Mouse (Mus musculus): Measurements from ENCODE around the gene Dstyk. TPM values are rescaled to one million over a fixed set of nuclear protein-coding genes. Genes with fewer than 3 reads are reported as not detected.
A peak's percentile ranks its signal among the peaks of the same experiment; 100 is the strongest.

Dstyk gene
- polyA plus RNA-seq, 1 experiment = 6.9 TPM

- Histone ChIP-seq H3K4me2 (ENCODE audit: low read depth) (no peak overlapping the region), H3K36me3 (ENCODE audit: control insufficient read depth, insufficient read depth) (peaks cover 50% of the 10 kb centered on the region), H3K27me3 (ENCODE audit: control insufficient read depth, insufficient read depth, insufficient read length) (no peaks in the 10 kb centered on the region), H3K4me3 (no peak overlapping the region), H3ac (ENCODE audit: control insufficient read depth, insufficient read length) (no peak overlapping the region), H3K79me2 (ENCODE audit: control insufficient read depth, insufficient read depth) (no peaks in the 10 kb centered on the region)
- TF ChIP-seq TCF12 (IDR thresholded peaks at IDR 0.05; ENCODE audit: insufficient read depth, poor library complexity, severe bottlenecking) = no peak
- TF ChIP-seq POLR2AphosphoS2 (IDR thresholded peaks at IDR 0.05; ENCODE audit: insufficient read length, low read depth) = no peak
- no peak for TF ChIP-seq TCF3 (IDR thresholded peaks at IDR 0.05; ENCODE audit: insufficient read length, low read depth)
- TF ChIP-seq MYOD1 (IDR thresholded peaks at IDR 0.05; ENCODE audit: control insufficient read depth in 1 of 3, insufficient read length in 2 of 3, low read depth in 2 of 3) = no peak
- no peak for TF ChIP-seq MYOG (IDR thresholded peaks at IDR 0.05; ENCODE audit: control insufficient read depth in 1 of 3, insufficient read depth in 1 of 3, insufficient read length in 2 of 3, low read depth in 2 of 3)
- no peak for TF ChIP-seq REST (IDR thresholded peaks at IDR 0.05; ENCODE audit: insufficient read depth, insufficient read length)
- TF ChIP-seq SRF (IDR thresholded peaks at IDR 0.05; ENCODE audit: control insufficient read depth, insufficient read length, low read depth) = no peak
- no peak for TF ChIP-seq POLR2A (IDR thresholded peaks at IDR 0.05; ENCODE audit: insufficient read length, low read depth)
- TF ChIP-seq E2F4 (IDR thresholded peaks at IDR 0.05; ENCODE audit: insufficient read depth) = no peak
- no peak for TF ChIP-seq CEBPB (IDR thresholded peaks at IDR 0.05; ENCODE audit: insufficient read depth, poor library complexity, severe bottlenecking)
- TF ChIP-seq MAX (IDR thresholded peaks at IDR 0.05; ENCODE audit: low read depth) = no peak
- no peak for TF ChIP-seq USF1 (IDR thresholded peaks at IDR 0.05; ENCODE audit: low read depth)
Observed at GRCm38 (mm10) chr1:132506656-132507055, 89.3 kb downstream of the Dstyk start.

DNA sequence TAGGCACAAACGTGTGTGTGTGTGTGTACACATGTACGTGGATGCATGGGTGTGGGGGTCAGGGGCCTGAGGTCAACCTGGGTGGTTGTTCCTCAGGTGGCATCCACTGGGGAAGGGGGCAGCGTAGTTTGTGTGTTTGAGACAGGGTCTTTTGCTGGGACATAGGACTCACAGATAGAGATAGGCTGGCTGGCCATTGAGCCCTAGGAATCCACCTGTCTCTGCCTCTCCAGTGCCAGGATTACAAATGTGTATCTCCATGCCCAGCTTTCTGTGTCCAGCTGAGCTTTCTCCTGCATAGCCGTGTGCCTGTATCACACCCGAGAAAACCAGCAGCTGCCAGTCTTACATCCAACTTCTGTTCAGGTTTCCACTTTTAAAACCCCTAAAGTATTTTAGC lies 92.4 kb downstream of the Dstyk start:
- Histone ChIP-seq H3K4me2 (ENCODE audit: low read depth) (no peak overlapping the region), H3K79me2 (ENCODE audit: control insufficient read depth, insufficient read depth) (no peaks in the 10 kb centered on the region), H3K4me3 (no peak overlapping the region), H3K36me3 (ENCODE audit: control insufficient read depth, insufficient read depth) (peaks cover 25% of the 10 kb centered on the region), H3ac (ENCODE audit: control insufficient read depth, insufficient read length) (no peak overlapping the region), H3K27me3 (ENCODE audit: control insufficient read depth, insufficient read depth, insufficient read length) (peaks cover 13% of the 10 kb centered on the region)
- TF ChIP-seq SRF (IDR thresholded peaks at IDR 0.05; ENCODE audit: control insufficient read depth, insufficient read length, low read depth) (no peak), POLR2A (IDR thresholded peaks at IDR 0.05; ENCODE audit: insufficient read length, low read depth) (no peak), TCF3 (IDR thresholded peaks at IDR 0.05; ENCODE audit: insufficient read length, low read depth) (no peak), MYOD1 (IDR thresholded peaks at IDR 0.05; ENCODE audit: control insufficient read depth in 1 of 3, insufficient read length in 2 of 3, low read depth in 2 of 3) (no peak), REST (IDR thresholded peaks at IDR 0.05; ENCODE audit: insufficient read depth, insufficient read length) (no peak), MYOG (IDR thresholded peaks at IDR 0.05; ENCODE audit: control insufficient read depth in 1 of 3, insufficient read depth in 1 of 3, insufficient read length in 2 of 3, low read depth in 2 of 3) (no peak), POLR2AphosphoS2 (IDR thresholded peaks at IDR 0.05; ENCODE audit: insufficient read length, low read depth) (no peak), TCF12 (IDR thresholded peaks at IDR 0.05; ENCODE audit: insufficient read depth, poor library complexity, severe bottlenecking) (no peak), USF1 (IDR thresholded peaks at IDR 0.05; ENCODE audit: low read depth) (no peak)

DNA sequence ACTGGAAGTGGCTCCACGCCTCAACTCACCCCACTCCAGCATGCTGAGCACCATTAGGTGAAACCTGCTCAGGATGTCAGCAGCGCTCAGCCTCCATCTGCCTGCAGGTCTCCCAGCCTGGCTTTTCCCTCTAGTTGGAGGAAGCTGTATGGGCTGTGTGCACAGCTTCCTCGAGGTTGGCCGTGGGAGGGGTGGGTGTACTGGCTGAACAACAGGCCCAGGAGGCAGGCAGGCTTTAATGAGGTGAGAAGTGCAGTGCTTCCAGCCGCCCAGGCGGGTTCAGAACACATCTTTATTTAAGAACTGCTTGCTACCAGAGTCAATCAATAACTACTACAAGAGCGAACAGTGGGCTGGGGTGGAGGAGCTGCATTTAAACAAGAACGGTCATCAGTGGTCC lies 94.2 kb downstream of the Dstyk start:
- peaks cover 11% of the 10 kb centered on the region for H3K36me3 ChIP-seq (ENCODE audit: control insufficient read depth, insufficient read depth)
- no peak overlapping the region for H3K4me3 ChIP-seq
- peaks cover 30% of the 10 kb centered on the region for H3K27me3 ChIP-seq (ENCODE audit: control insufficient read depth, insufficient read depth, insufficient read length)
- TF ChIP-seq POLR2A (IDR thresholded peaks at IDR 0.05; ENCODE audit: insufficient read length, low read depth) = no peak
- peak; percentile 4 for TF ChIP-seq POLR2AphosphoS2 (IDR thresholded peaks at IDR 0.05; ENCODE audit: insufficient read length, low read depth)
- H3ac ChIP-seq (ENCODE audit: control insufficient read depth, insufficient read length) = no peak overlapping the region
- H3K4me2 ChIP-seq (ENCODE audit: low read depth) = no peak overlapping the region
- no peaks in the 10 kb centered on the region for H3K79me2 ChIP-seq (ENCODE audit: control insufficient read depth, insufficient read depth)

- TF ChIP-seq MYOD1 (IDR thresholded peaks at IDR 0.05; ENCODE audit: control insufficient read depth in 1 of 3, insufficient read length in 2 of 3, low read depth in 2 of 3) (no peak), REST (IDR thresholded peaks at IDR 0.05; ENCODE audit: insufficient read depth, insufficient read length) (no peak), TCF12 (IDR thresholded peaks at IDR 0.05; ENCODE audit: insufficient read depth, poor library complexity, severe bottlenecking) (no peak), CEBPB (IDR thresholded peaks at IDR 0.05; ENCODE audit: insufficient read depth, poor library complexity, severe bottlenecking) (no peak), TCF3 (IDR thresholded peaks at IDR 0.05; ENCODE audit: insufficient read length, low read depth) (no peak), MAX (IDR thresholded peaks at IDR 0.05; ENCODE audit: low read depth) (no peak), MYOG (IDR thresholded peaks at IDR 0.05; ENCODE audit: control insufficient read depth in 1 of 3, insufficient read depth in 1 of 3, insufficient read length in 2 of 3, low read depth in 2 of 3) (no peak), POLR2A (IDR thresholded peaks at IDR 0.05; ENCODE audit: insufficient read length, low read depth) (no peak), E2F4 (IDR thresholded peaks at IDR 0.05; ENCODE audit: insufficient read depth) (no peak), SRF (IDR thresholded peaks at IDR 0.05; ENCODE audit: control insufficient read depth, insufficient read length, low read depth) (no peak), POLR2AphosphoS2 (IDR thresholded peaks at IDR 0.05; ENCODE audit: insufficient read length, low read depth) (no peak), USF1 (IDR thresholded peaks at IDR 0.05; ENCODE audit: low read depth) (no peak)
- H3K27me3 ChIP-seq (ENCODE audit: control insufficient read depth, insufficient read depth, insufficient read length) = peaks cover 35% of the 10 kb centered on the region
Observed at GRCm38 (mm10) chr1:132512106-132512505, 94.8 kb downstream of the Dstyk start.

DNA sequence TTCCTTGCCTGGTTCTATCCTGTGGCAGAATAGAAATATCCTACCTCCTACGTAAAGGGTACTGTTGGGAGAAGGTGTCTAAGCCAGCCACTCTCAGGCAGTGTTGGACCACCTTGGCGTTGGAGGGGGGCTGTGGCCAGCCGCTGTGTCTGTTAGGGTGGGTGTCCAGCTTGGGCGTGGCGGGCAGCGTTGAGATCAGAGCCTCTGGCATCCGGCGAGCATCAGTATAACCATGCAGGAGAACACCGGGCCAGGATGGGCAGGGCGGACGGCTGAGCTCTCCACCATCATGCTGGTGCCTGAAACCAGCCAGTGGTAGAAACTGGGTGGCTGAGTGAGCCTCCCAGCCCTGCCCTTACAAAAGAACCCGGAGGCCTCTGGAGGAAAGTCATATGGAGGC lies 98.0 kb downstream of the Dstyk start:
- Histone ChIP-seq H3K36me3 (ENCODE audit: control insufficient read depth, insufficient read depth) (no peaks in the 10 kb centered on the region), H3K4me2 (ENCODE audit: low read depth) (no peak overlapping the region), H3K79me2 (ENCODE audit: control insufficient read depth, insufficient read depth) (no peaks in the 10 kb centered on the region), H3ac (ENCODE audit: control insufficient read depth, insufficient read length) (no peak overlapping the region), H3K4me3 (no peak overlapping the region), H3K27me3 (ENCODE audit: control insufficient read depth, insufficient read depth, insufficient read length) (peaks cover 52% of the 10 kb centered on the region)
- TF ChIP-seq MYOG (IDR thresholded peaks at IDR 0.05; ENCODE audit: control insufficient read depth in 1 of 3, insufficient read depth in 1 of 3, insufficient read length in 2 of 3, low read depth in 2 of 3) = no peak
- no peak for TF ChIP-seq TCF12 (IDR thresholded peaks at IDR 0.05; ENCODE audit: insufficient read depth, poor library complexity, severe bottlenecking)
- TF ChIP-seq TCF3 (IDR thresholded peaks at IDR 0.05; ENCODE audit: insufficient read length, low read depth) = no peak
- TF ChIP-seq POLR2AphosphoS2 (IDR thresholded peaks at IDR 0.05; ENCODE audit: insufficient read length, low read depth) = no peak

More at GRCm38 (mm10) chr1:132512106-132512505, 94.8 kb downstream of the Dstyk start:
- Histone ChIP-seq H3ac (ENCODE audit: control insufficient read depth, insufficient read length) (no peak overlapping the region), H3K4me3 (no peak overlapping the region), H3K36me3 (ENCODE audit: control insufficient read depth, insufficient read depth) (peaks cover 5% of the 10 kb centered on the region), H3K79me2 (ENCODE audit: control insufficient read depth, insufficient read depth) (no peaks in the 10 kb centered on the region), H3K4me2 (ENCODE audit: low read depth) (no peak overlapping the region)

Other genes with a start within 250 kb of the Dstyk start
- gene Lemd1, start 226.1 kb upstream of the Dstyk start, polyA plus RNA-seq (2012; fragmentation: generic; extraction: Trizol) = 0.49 TPM
- 0.82 TPM for gene AC124108.1, start 226.1 kb upstream of the Dstyk start, polyA plus RNA-seq (2012; fragmentation: generic; extraction: Trizol)
- not detected for gene Gm10188, start 187.8 kb upstream of the Dstyk start, polyA plus RNA-seq (2012; fragmentation: generic; extraction: Trizol)
- gene Klhdc8a, start 118.9 kb upstream of the Dstyk start, polyA plus RNA-seq (2012; fragmentation: generic; extraction: Trizol) = 12.4 TPM
- 6.0 TPM for gene Nuak2, start 101.4 kb upstream of the Dstyk start, polyA plus RNA-seq (2012; fragmentation: generic; extraction: Trizol)
- gene Tmcc2, start 26.3 kb upstream of the Dstyk start, polyA plus RNA-seq (2012; fragmentation: generic; extraction: Trizol) = 35.2 TPM
- gene Rbbp5, start 59.8 kb downstream of the Dstyk start, polyA plus RNA-seq (2012; fragmentation: generic; extraction: Trizol) = 27.3 TPM
- gene Tmem81, start 88.7 kb downstream of the Dstyk start, polyA plus RNA-seq (2012; fragmentation: generic; extraction: Trizol) = 1.9 TPM
- not detected for gene Cntn2, start 125.7 kb downstream of the Dstyk start, polyA plus RNA-seq (2012; fragmentation: generic; extraction: Trizol)

Measured in myocyte (in vitro differentiated cells).